19 mouse cellular contexts compared by ENCODE assay signal in genomic region chr6:49817625-49818024, GRCm38 (mm10). TPM values are rescaled to one million over a fixed set of nuclear protein-coding genes. Genes with fewer than 3 reads are reported as not detected.
DNase-seq lines count a peak whose midpoint lies in the region; ATAC-seq and TF ChIP-seq lines count a peak whose summit lies in the region.
"Had no signal": no experiment of that assay in that cellular context is flagged by ENCODE, and none has a peak within 500 bp of the region (broad histone marks: within the 10 kb centered on the region; RNA-seq: fewer than 3 reads in every experiment).

No protein-coding gene starts in this region.

- ATAC-seq in cerebellum, adult (ENCODE audit: insufficient number of reproducible peaks, low FRiP score, low TSS enrichment) = no peak
- ATAC-seq: forebrain, embryonic 13.5 days had no signal

- dilution Hi-C loops in CH12.LX (cut with MboI; ENCODE audit: extremely low pct_ligation_motif_present, extremely low pct_unique_long_range_greater_than_20kb, low sequenced_read_pairs) = no loop called here

- no peak for TF ChIP-seq POLR2A in CH12.LX (IDR thresholded peaks at IDR 0.05; ENCODE audit: low read depth, low read length)
- no peak for TF ChIP-seq POLR2A in cortical plate, adult 2 months (IDR thresholded peaks at IDR 0.05; ENCODE audit: extremely low read depth, insufficient read depth, low read length)

- TF ChIP-seq CTCF in CH12.LX (conservative IDR thresholded peaks at IDR 0.05 in 1 of 2, IDR thresholded peaks at IDR 0.05 in 1 of 2; ENCODE audit: low read depth in 2 of 2, low read length in 2 of 2) = no peak
- no peak for TF ChIP-seq CTCF in cortical plate, adult 2 months (IDR thresholded peaks at IDR 0.05; ENCODE audit: extremely low read depth, insufficient read depth, low read length)

- TF ChIP-seq EP300 in CH12.LX (IDR thresholded peaks at IDR 0.05; ENCODE audit: low read length) = no peak

- H3K79me2 ChIP-seq in CH12.LX (replicated peaks; ENCODE audit: control insufficient read depth, extremely low read depth, insufficient read depth, poor library complexity, severe bottlenecking) = no peaks in the 10 kb centered on the region

- intact Hi-C loops in left cerebral cortex, postnatal 14 days (cut with DNase I) = no loop called here

- H3K9ac ChIP-seq in CH12.LX (ENCODE audit: insufficient read depth, low read depth) = no peak overlapping the region
- H3K9ac ChIP-seq: forebrain, embryonic 13.5 days; heart, embryonic 13.5 days; hindbrain, embryonic 15.5 days had no signal

- peak; percentile 19 to 29 for DNase-seq in frontal cortex, postnatal 36 days (ENCODE audit: low spot score in 2 of 2)
- DNase-seq in frontal cortex, postnatal 14 days (ENCODE audit: low spot score in 2 of 2) = no peak
- peak; percentile 18 to 36 for DNase-seq in left cerebral cortex, postnatal 14 days (ENCODE audit: low spot score in 2 of 2)
- no peak for DNase-seq in left cerebral cortex, adult 8-10 months (ENCODE audit: low spot score in 2 of 2)
- DNase-seq in CH12.LX (ENCODE audit: extremely low read depth) = no peak
- DNase-seq: adrenal gland, adult 8-10 months; adrenal gland, postnatal 36 days; cerebellum, adult 11-12 months; cerebellum, adult 9-10 months; cerebellum, postnatal 25 days; gastrocnemius, postnatal 36 days; heart, adult 11 months; heart, postnatal 36 days had no signal

- H3K36me3 ChIP-seq in CH12.LX (replicated peaks in 1 of 2; ENCODE audit: control insufficient read depth in 1 of 2, insufficient read depth in 1 of 2, low read length in 1 of 2) = no peaks in the 10 kb centered on the region
- H3K36me3 ChIP-seq: embryonic facial prominence, embryonic 10.5 days; heart, embryonic 13.5 days; hindbrain, embryonic 15.5 days had no signal

- H3K4me1 ChIP-seq in CH12.LX (ENCODE audit: control insufficient read depth in 1 of 2, insufficient read depth in 2 of 2) = no peaks in the 10 kb centered on the region
- peaks cover 1% of the 10 kb centered on the region; the same call in 1 of the 2 replicates for H3K4me1 ChIP-seq in cortical plate, adult 2 months (ENCODE audit: control insufficient read depth, insufficient read depth, low read length)

- no peak overlapping the region for H3K27ac ChIP-seq in CH12.LX (ENCODE audit: insufficient read depth, low read depth)
- no peak overlapping the region for H3K27ac ChIP-seq in cortical plate, adult 2 months (ENCODE audit: insufficient read depth, low read length)
- H3K27ac ChIP-seq: embryonic facial prominence, embryonic 10.5 days; forebrain, embryonic 13.5 days; heart, embryonic 13.5 days; hindbrain, embryonic 15.5 days had no signal

- no peak overlapping the region for H3K4me3 ChIP-seq in CH12.LX (replicated peaks in 1 of 3; ENCODE audit: low read depth in 2 of 3, low read length in 2 of 3, poor library complexity in 1 of 3)
- H3K4me3 ChIP-seq in cortical plate, adult 2 months (ENCODE audit: insufficient read depth, low read length) = 0 out of 2 replicates have a peak overlapping the region, but pooled peaks have one; percentile 8
- H3K4me3 ChIP-seq: embryonic facial prominence, embryonic 10.5 days; forebrain, embryonic 13.5 days; heart, embryonic 13.5 days; hindbrain, embryonic 15.5 days had no signal

- in situ Hi-C loops in CH12.LX (cut with MboI; ENCODE audit: low pct_ligation_motif_present, low pct_unique_long_range_greater_than_20kb, low sequenced_read_pairs) = no loop called here

- H3K9me3 ChIP-seq in CH12.LX (replicated peaks; ENCODE audit: low read length) = no peaks in the 10 kb centered on the region
- H3K9me3 ChIP-seq: embryonic facial prominence, embryonic 10.5 days; forebrain, embryonic 13.5 days; heart, embryonic 13.5 days; hindbrain, embryonic 15.5 days had no signal

- TF ChIP-seq RAD21 in CH12.LX (IDR thresholded peaks at IDR 0.05; ENCODE audit: low read depth, low read length) = no peak

- H3K4me2 ChIP-seq in CH12.LX (ENCODE audit: insufficient read depth, low read depth, poor library complexity, severe bottlenecking) = no peak overlapping the region
- H3K4me2 ChIP-seq: forebrain, embryonic 13.5 days; heart, embryonic 13.5 days; hindbrain, embryonic 15.5 days had no signal

- no peaks in the 10 kb centered on the region for H3K27me3 ChIP-seq in CH12.LX (replicated peaks)

TF ChIP-seq in CH12.LX, 34 proteins besides CTCF, POLR2A, EP300 and RAD21:
- TF ChIP-seq NRF1 (IDR thresholded peaks at IDR 0.05; ENCODE audit: low read depth, low read length) (peak; percentile 36; the same call in 1 of the 2 replicates), TCF12 (IDR thresholded peaks at IDR 0.05; ENCODE audit: low read depth, low read length) (no peak)

RNA-seq across cellular contexts. Expression of gene Npy, which starts 4.9 kb away (rescaled TPM):
- total RNA-seq in left cerebral cortex, postnatal 14 days (2021) = 100 to 1,000 TPM; 178 to 193 TPM
- 100 to 1,000 TPM; 127 to 173 (median 158) TPM for total RNA-seq in left cerebral cortex, adult 8-10 months (2022)
- total RNA-seq in CH12.LX (2012; rRNA removed) (not detected in 2 replicates), CH12.LX (2014; rRNA removed) (not detected in 2 replicates)
- polyA plus RNA-seq in CH12.LX (2012; ENCODE audit: insufficient read length, low read depth) = not detected in 2 replicates
- 658 and 696 TPM in 2 replicates for polyA plus RNA-seq in cortical plate, adult 2 months (2012; rRNA removed)
- total RNA-seq: gastrocnemius, postnatal 36 days had no signal

Comparison
In these comparisons a context has a peak if more than half of its experiments do, and no peak if none do; other contexts are left out.
1. DNase-seq: peak in frontal cortex, postnatal 36 days (2 of 2) and left cerebral cortex, postnatal 14 days (2 of 2); none in frontal cortex, postnatal 14 days (0 of 2), left cerebral cortex, adult 8-10 months (0 of 2) and CH12.LX (single experiment).
2. RNA of gene Npy, which starts 4.9 kb away (total RNA-seq): 178 to 193 TPM in left cerebral cortex, postnatal 14 days and 127 to 173 TPM in left cerebral cortex, adult 8-10 months; not detected in CH12.LX; every median in the first group is over 100 times any median in the second.